Mouse (Mus musculus): ENCODE results near the gene Selenop. TPM values are rescaled to one million over a fixed set of nuclear protein-coding genes. Genes with fewer than 3 reads are reported as not detected.

Selenop gene
- polyA plus RNA-seq, 1 experiment = 0.41 TPM

DNA sequence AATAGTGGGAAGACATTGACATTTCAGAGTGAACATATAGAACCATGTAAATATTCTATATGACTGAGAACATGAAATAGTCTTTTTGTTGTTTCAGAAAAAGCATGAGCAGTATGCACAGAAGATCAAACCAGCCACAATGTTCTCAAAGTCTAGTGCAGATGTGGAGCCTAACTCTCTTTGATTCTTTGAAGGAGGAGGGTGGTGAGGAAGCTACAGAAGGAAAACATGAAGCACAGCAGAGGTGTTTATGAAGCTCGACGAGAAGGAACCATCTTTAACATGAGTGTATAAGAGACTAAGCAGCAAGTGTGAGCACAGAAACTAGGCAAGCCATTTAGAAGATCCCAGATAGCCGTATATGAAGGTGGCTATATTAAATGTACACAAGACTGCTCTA is 41.5 kb downstream of the Selenop start:
- Histone ChIP-seq H3K36me3 (ENCODE audit: control insufficient read depth, insufficient read depth) (no peaks in the 10 kb centered on the region), H3K79me3 (ENCODE audit: low read depth) (no peaks in the 10 kb centered on the region), H3K4me3 (ENCODE audit: insufficient read depth, poor library complexity, severe bottlenecking) (no peak overlapping the region), H3K27me3 (ENCODE audit: control insufficient read depth, insufficient read depth, insufficient read length) (no peaks in the 10 kb centered on the region), H3K79me2 (ENCODE audit: control insufficient read depth, insufficient read depth) (no peaks in the 10 kb centered on the region), H3ac (ENCODE audit: control insufficient read depth, insufficient read length, low read depth) (no peak overlapping the region)
- TF ChIP-seq CEBPB (IDR thresholded peaks at IDR 0.05; ENCODE audit: low read depth) (no peak), USF1 (IDR thresholded peaks at IDR 0.05; ENCODE audit: low read depth) (no peak), MYOD1 (IDR thresholded peaks at IDR 0.05; ENCODE audit: control insufficient read depth, insufficient read length, low read depth) (no peak)

DNA sequence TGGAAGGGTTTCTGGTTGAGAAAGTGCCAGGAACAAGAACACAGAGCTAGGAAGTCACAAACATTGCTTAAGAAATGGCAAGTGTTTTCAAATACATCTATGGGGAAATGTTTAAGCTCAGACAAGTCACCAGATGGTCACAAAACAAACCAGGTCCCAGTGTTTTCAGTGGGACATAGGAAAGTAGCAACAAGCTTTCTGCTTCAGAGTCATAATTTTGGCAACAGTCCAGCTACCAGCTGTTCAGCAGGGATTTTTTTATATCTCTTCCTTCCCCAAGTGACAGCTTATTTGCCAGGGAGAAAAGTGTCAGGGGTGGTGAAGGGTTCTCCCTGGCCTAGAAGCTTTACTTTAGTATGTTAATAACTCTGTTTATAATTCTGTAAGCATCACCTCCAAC is 44.6 kb downstream of the Selenop start:
- H3K79me3 ChIP-seq (ENCODE audit: low read depth) = no peaks in the 10 kb centered on the region
- TF ChIP-seq MAX (IDR thresholded peaks at IDR 0.05) (no peak), CEBPB (IDR thresholded peaks at IDR 0.05; ENCODE audit: low read depth) (no peak), USF1 (IDR thresholded peaks at IDR 0.05; ENCODE audit: low read depth) (no peak), MYOG (IDR thresholded peaks at IDR 0.05; ENCODE audit: control insufficient read depth, extremely low read depth, insufficient read length) (no peak), CTCF (IDR thresholded peaks at IDR 0.05; ENCODE audit: control insufficient read depth, insufficient read depth, insufficient read length) (no peak), MYOD1 (IDR thresholded peaks at IDR 0.05; ENCODE audit: control insufficient read depth, insufficient read length, low read depth) (no peak)
- H3ac ChIP-seq (ENCODE audit: control insufficient read depth, insufficient read length, low read depth) = no peak overlapping the region
- no peaks in the 10 kb centered on the region for H3K36me3 ChIP-seq (ENCODE audit: control insufficient read depth, insufficient read depth)
- no peaks in the 10 kb centered on the region for H3K27me3 ChIP-seq (ENCODE audit: control insufficient read depth, insufficient read depth, insufficient read length)
- no peaks in the 10 kb centered on the region for H3K79me2 ChIP-seq (ENCODE audit: control insufficient read depth, insufficient read depth)
- no peak overlapping the region for H3K4me3 ChIP-seq (ENCODE audit: insufficient read depth, poor library complexity, severe bottlenecking)

DNA sequence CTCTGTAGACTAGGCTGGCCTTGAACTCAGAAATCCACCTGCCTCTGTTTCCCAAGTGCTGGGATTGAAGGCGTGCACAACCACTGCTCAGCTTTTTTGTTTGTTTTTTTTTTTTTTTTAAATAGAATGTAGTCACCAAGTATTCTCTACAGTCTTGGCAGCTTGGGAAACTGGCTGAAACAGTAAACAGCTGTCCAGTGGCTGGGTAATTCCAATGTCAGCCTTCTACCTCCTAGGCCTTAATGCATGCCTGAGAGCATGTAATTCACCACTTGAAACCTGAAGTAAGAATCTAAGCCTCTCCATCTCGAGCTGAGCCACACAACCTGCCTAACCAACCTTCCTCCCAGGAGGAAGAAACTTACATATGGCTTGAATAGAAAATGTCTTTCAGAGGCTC is 48.3 kb downstream of the Selenop start:
- TF ChIP-seq MAX (IDR thresholded peaks at IDR 0.05) (no peak), CEBPB (IDR thresholded peaks at IDR 0.05; ENCODE audit: low read depth) (no peak), MYOG (IDR thresholded peaks at IDR 0.05; ENCODE audit: control insufficient read depth, extremely low read depth, insufficient read length) (no peak), USF1 (IDR thresholded peaks at IDR 0.05; ENCODE audit: low read depth) (no peak), FOSL1 (IDR thresholded peaks at IDR 0.05; ENCODE audit: insufficient read depth, low read length, poor library complexity, severe bottlenecking) (no peak), MYOD1 (IDR thresholded peaks at IDR 0.05; ENCODE audit: control insufficient read depth, insufficient read length, low read depth) (no peak), CTCF (IDR thresholded peaks at IDR 0.05; ENCODE audit: control insufficient read depth, insufficient read depth, insufficient read length) (no peak)
- Histone ChIP-seq H3ac (ENCODE audit: control insufficient read depth, insufficient read length, low read depth) (no peak overlapping the region), H3K4me3 (ENCODE audit: insufficient read depth, poor library complexity, severe bottlenecking) (no peak overlapping the region), H3K27me3 (ENCODE audit: control insufficient read depth, insufficient read depth, insufficient read length) (no peaks in the 10 kb centered on the region), H3K79me3 (ENCODE audit: low read depth) (no peaks in the 10 kb centered on the region), H3K79me2 (ENCODE audit: control insufficient read depth, insufficient read depth) (no peaks in the 10 kb centered on the region), H3K36me3 (ENCODE audit: control insufficient read depth, insufficient read depth) (peaks cover 4% of the 10 kb centered on the region)

DNA sequence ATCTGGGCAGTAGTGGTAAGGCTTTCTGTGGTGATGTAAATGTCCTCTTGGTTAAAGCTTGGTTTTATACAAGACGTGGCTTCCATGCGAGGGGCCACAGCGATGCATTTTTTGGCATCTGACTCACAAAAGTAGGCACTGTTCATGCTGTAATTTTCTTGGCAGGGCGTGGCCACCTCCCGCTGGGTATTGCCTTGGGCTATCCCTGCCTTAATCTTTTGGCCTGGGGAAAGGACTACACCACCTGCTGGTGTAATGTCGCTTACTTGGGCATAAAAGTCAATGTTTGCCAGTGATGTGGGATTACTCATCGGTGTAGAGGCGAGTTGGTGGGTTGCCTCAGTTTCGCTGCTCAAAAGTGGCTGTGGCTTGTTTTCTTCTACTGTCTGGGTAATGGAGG is 51.6 kb downstream of the Selenop start:
- H3K79me2 ChIP-seq (ENCODE audit: control insufficient read depth, insufficient read depth) = no peaks in the 10 kb centered on the region
- no peaks in the 10 kb centered on the region for H3K79me3 ChIP-seq (ENCODE audit: low read depth)
- no peak overlapping the region for H3K4me3 ChIP-seq (ENCODE audit: insufficient read depth, poor library complexity, severe bottlenecking)
- H3K27me3 ChIP-seq (ENCODE audit: control insufficient read depth, insufficient read depth, insufficient read length) = no peaks in the 10 kb centered on the region
- no peak overlapping the region for H3ac ChIP-seq (ENCODE audit: control insufficient read depth, insufficient read length, low read depth)
- TF ChIP-seq CTCF (IDR thresholded peaks at IDR 0.05; ENCODE audit: control insufficient read depth, insufficient read depth, insufficient read length) (no peak), MAX (IDR thresholded peaks at IDR 0.05) (peak; percentile 24), FOSL1 (IDR thresholded peaks at IDR 0.05; ENCODE audit: insufficient read depth, low read length, poor library complexity, severe bottlenecking) (no peak), USF1 (IDR thresholded peaks at IDR 0.05; ENCODE audit: low read depth) (no peak), CEBPB (IDR thresholded peaks at IDR 0.05; ENCODE audit: low read depth) (no peak), MYOG (IDR thresholded peaks at IDR 0.05; ENCODE audit: control insufficient read depth, extremely low read depth, insufficient read length) (no peak), MYOD1 (IDR thresholded peaks at IDR 0.05; ENCODE audit: control insufficient read depth, insufficient read length, low read depth) (peak; percentile 69)
- peaks cover 4% of the 10 kb centered on the region for H3K36me3 ChIP-seq (ENCODE audit: control insufficient read depth, insufficient read depth)

DNA sequence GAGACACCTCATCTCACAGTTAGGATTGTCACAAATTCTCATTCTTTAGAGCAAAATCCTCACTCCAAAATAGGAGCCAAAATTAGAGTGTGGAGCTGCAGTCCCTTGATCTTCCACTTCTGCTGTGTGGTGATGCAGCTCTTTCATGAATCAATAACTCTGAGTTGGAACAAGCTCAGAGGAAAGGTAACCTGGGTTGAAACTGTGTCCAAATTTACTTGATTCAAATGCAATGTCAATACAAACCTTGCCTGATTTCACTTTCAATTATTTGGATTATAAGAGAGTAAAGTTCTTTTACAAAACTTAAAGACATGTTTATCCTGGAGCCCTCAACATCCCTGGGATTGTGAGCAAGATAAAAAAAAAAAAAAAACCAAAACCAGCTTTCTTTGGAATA is 54.7 kb downstream of the Selenop start:
- no peaks in the 10 kb centered on the region for H3K79me2 ChIP-seq (ENCODE audit: control insufficient read depth, insufficient read depth)
- no peak overlapping the region for H3K4me3 ChIP-seq (ENCODE audit: insufficient read depth, poor library complexity, severe bottlenecking)
- H3K36me3 ChIP-seq (ENCODE audit: control insufficient read depth, insufficient read depth) = peaks cover 4% of the 10 kb centered on the region
- no peak overlapping the region for H3ac ChIP-seq (ENCODE audit: control insufficient read depth, insufficient read length, low read depth)
- TF ChIP-seq CEBPB (IDR thresholded peaks at IDR 0.05; ENCODE audit: low read depth) (no peak), CTCF (IDR thresholded peaks at IDR 0.05; ENCODE audit: control insufficient read depth, insufficient read depth, insufficient read length) (no peak), MYOD1 (IDR thresholded peaks at IDR 0.05; ENCODE audit: control insufficient read depth, insufficient read length, low read depth) (no peak), USF1 (IDR thresholded peaks at IDR 0.05; ENCODE audit: low read depth) (no peak), MYOG (IDR thresholded peaks at IDR 0.05; ENCODE audit: control insufficient read depth, extremely low read depth, insufficient read length) (no peak), FOSL1 (IDR thresholded peaks at IDR 0.05; ENCODE audit: insufficient read depth, low read length, poor library complexity, severe bottlenecking) (no peak), MAX (IDR thresholded peaks at IDR 0.05) (no peak)
- no peaks in the 10 kb centered on the region for H3K27me3 ChIP-seq (ENCODE audit: control insufficient read depth, insufficient read depth, insufficient read length)
- no peaks in the 10 kb centered on the region for H3K79me3 ChIP-seq (ENCODE audit: low read depth)

Other genes with a start within 250 kb of the Selenop start
- gene Ccdc152, start 35.0 kb downstream of the Selenop start, polyA plus RNA-seq (2012; fragmentation: generic; extraction: Trizol) = not detected